Mouse (Mus musculus) hindbrain, embryonic 13.5 days (tissue): ENCODE results near the gene Clta. TPM values are rescaled to one million over a fixed set of nuclear protein-coding genes. Genes with fewer than 3 reads are reported as not detected.
A peak's percentile ranks its signal among the peaks of the same experiment; 100 is the strongest.

Experiments used
- ATAC-seq: fragments of 200-750 bp; cut with Nextera tagmentation; 2 replicates; pipeline ENCODE4 v1.8.0; 2017; ENCODE audit warnings: moderate TSS enrichment; ENCODE audit not compliant: low FRiP score
- H3K27ac ChIP-seq: fragments of 300-500 bp; sonication (generic); 2 replicates; pipeline ENCODE4 v1.5.1; 2015; ENCODE audit warnings: inconsistent platforms, mild to moderate bottlenecking, moderate library complexity
- H3K27me3 ChIP-seq: fragments of 300-500 bp; sonication (generic); 2 replicates; pipeline ENCODE4 v1.6.1; 2015; ENCODE audit warnings: mild to moderate bottlenecking, inconsistent platforms
- H3K36me3 ChIP-seq: fragments of 300-500 bp; sonication (generic); 2 replicates; pipeline ENCODE4 v1.6.1; 2015; ENCODE audit warnings: mild to moderate bottlenecking, inconsistent platforms
- H3K4me1 ChIP-seq: fragments of 300-500 bp; sonication (generic); replicated peaks from 2 replicates; pipeline ENCODE4 v1.6.1; 2015; ENCODE audit warnings: inconsistent platforms
- H3K4me2 ChIP-seq: fragments of 300-500 bp; sonication (generic); 2 replicates; pipeline ENCODE4 v1.6.1; 2015; ENCODE audit warnings: inconsistent platforms, mild to moderate bottlenecking, moderate library complexity
- H3K4me3 ChIP-seq: fragments of 300-500 bp; sonication (generic); 2 replicates; pipeline ENCODE4 v1.5.1; 2015; ENCODE audit warnings: mild to moderate bottlenecking, inconsistent platforms
- H3K9ac ChIP-seq: fragments of 300-500 bp; sonication (generic); 2 replicates; pipeline ENCODE4 v1.6.1; 2015; ENCODE audit warnings: mild to moderate bottlenecking, inconsistent platforms
- H3K9me3 ChIP-seq: fragments of 300-500 bp; sonication (generic); 2 replicates; pipeline ENCODE4 v1.6.1; 2016; ENCODE audit warnings: inconsistent platforms
- WGBS: fragments of 180-500 bp; shearing (Covaris S2); methylation state at CpG from one replicate; pipeline ENCODE4 v1.1.7; 2015; 5-methylcytosine and 5-hydroxymethylcytosine counted together
- polyA plus RNA-seq: library from polyadenylated mRNA; unstranded; fragments of >200 nt; fragmentation: Nextera tagmentation; extraction: Ambion mirVana; gene quantifications from 2 replicates; pipeline ENCODE4 v1.2.1, GENCODE M21; 2015

Gene Clta
- polyA plus RNA-seq, 1 experiment from 2014 or later = 330 TPM

DNA sequence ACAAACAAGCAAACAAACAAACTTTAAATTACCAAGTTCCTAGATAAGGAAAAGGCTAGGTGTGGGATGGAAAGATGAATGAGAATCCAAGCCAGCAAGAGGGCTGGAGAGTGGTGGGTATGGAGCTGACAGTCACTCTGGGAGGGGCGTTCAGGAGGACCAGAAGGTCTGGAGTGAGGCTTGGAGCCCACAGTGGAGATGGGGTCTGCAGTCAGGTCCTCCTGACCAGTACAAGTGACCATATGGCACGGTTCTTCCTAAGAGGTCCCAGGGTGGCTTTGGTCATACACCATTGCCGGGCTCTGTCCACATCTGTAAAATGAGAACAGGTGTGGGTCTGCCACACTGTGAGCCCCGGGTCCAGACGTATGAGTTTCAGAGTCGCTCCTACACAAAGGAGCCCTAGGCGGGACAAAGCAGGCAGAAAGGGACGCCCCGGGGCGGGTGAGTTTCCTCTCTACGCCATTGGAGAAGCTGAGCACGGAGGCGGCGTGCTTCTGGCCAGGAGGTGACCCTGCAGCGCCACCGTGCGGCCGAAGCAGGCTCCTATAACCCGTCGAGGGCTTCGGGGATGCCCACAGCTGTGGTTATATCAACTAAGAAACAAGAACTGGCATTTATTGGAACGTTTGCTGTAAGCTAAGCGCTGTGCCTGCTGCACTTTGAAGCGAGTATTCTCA lies 22.1 kb upstream of the Clta start:
- Histone ChIP-seq H3K4me1 (peaks cover 19% of the 10 kb centered on the region), H3K4me3 (peak overlapping the region; percentile 31), H3K27me3 (no peaks in the 10 kb centered on the region), H3K36me3 (0 out of 2 replicates have a peak, but pooled peaks cover 4% of the 10 kb centered on the region), H3K27ac (no peak overlapping the region; the same call in 1 of the 2 replicates), H3K9me3 (no peaks in the 10 kb centered on the region), H3K9ac (peak overlapping the region; percentile 62), H3K4me2 (peak overlapping the region; percentile 55)
- peak; percentile 95 for ATAC-seq
- 2% methylated on average over 24 of the region's 24 CpGs for WGBS

DNA sequence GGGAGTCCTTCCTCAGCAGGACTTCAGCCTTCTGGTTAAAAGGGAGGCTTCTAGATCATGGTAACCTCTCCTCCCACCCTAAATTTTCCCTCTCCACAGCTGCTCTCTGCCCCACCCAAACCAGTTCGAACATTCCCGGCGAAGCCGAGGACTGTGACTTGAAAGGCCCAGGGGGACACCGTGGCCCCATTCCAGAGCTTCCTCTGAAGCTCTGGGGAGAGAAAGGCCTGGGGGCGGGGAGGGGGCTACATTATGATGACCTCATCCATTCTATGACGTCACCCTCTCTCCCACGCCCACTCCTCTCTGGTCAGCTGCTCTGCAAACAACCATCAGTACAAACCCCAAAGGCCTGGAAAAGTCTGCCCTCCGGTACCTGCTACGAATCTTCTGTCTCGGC lies 21.1 kb upstream of the Clta start, which contains the start of gene Ccin:
Gene Ccin (plus strand): TSS at position 303 of the 400 bp plus-strand sequence.
- no peak for ATAC-seq
- H3K4me1 ChIP-seq = peaks cover 16% of the 10 kb centered on the region
- WGBS = 82% methylated on average over 11 of the region's 11 CpGs
- peak within 1 kb of the TSS; percentile 62 for H3K9ac ChIP-seq
- H3K36me3 ChIP-seq = no peaks in the 10 kb centered on the region
- peak within 1 kb of the TSS; percentile 55 for H3K4me2 ChIP-seq
- no peaks in the 10 kb centered on the region for H3K27me3 ChIP-seq
- H3K9me3 ChIP-seq = no peaks in the 10 kb centered on the region
- peak within 1 kb of the TSS; percentile 31 for H3K4me3 ChIP-seq
- no peak within 1 kb of the TSS; the same call in 1 of the 2 replicates for H3K27ac ChIP-seq

GRCm38 (mm10) chr4:43983756-43984155 lies 20.5 kb upstream of the Clta start:
- Histone ChIP-seq H3K27ac (no peak overlapping the region), H3K9ac (no peak overlapping the region), H3K4me2 (no peak overlapping the region), H3K4me3 (no peak overlapping the region), H3K36me3 (no peaks in the 10 kb centered on the region), H3K4me1 (peaks cover 11% of the 10 kb centered on the region), H3K9me3 (no peaks in the 10 kb centered on the region), H3K27me3 (no peaks in the 10 kb centered on the region)
- WGBS = 90% methylated on average over 22 of the region's 22 CpGs
- no peak for ATAC-seq

GRCm38 (mm10) chr4:43984326-43984725 lies 19.9 kb upstream of the Clta start:
- H3K4me3 ChIP-seq = no peak overlapping the region
- WGBS = 92% methylated on average over 19 of the region's 19 CpGs
- no peaks in the 10 kb centered on the region for H3K36me3 ChIP-seq
- no peaks in the 10 kb centered on the region for H3K27me3 ChIP-seq
- H3K9me3 ChIP-seq = no peaks in the 10 kb centered on the region
- no peak overlapping the region for H3K9ac ChIP-seq
- H3K4me1 ChIP-seq = peaks cover 5% of the 10 kb centered on the region
- H3K27ac ChIP-seq = no peak overlapping the region
- no peak for ATAC-seq
- no peak overlapping the region for H3K4me2 ChIP-seq

DNA sequence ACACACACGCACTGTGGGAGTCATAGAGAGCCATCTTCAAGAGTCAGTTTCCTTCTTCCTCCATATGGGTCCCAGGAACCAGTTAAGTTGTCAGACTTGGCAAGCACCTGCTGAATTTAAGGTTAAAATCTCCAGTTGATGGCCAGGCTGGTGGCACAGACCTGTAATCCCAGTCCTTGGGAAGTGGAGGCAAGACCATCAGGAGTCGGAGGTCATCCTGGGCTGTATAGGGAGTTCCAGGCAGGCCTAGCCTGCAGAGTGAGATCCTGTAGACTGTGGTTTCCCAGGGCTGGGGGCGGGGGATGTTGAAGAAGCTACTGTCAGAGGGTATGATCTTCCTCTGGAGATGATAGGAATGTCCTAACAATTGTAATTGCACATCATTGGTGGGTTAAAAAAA lies 15.3 kb upstream of the Clta start:
- ATAC-seq = no peak
- Histone ChIP-seq H3K4me1 (no peaks in the 10 kb centered on the region), H3K27me3 (no peaks in the 10 kb centered on the region), H3K4me3 (no peak overlapping the region), H3K4me2 (no peak overlapping the region), H3K27ac (no peak overlapping the region), H3K36me3 (no peaks in the 10 kb centered on the region), H3K9me3 (no peaks in the 10 kb centered on the region), H3K9ac (no peak overlapping the region)
- WGBS = 84% methylated on average over 3 of the region's 3 CpGs

DNA sequence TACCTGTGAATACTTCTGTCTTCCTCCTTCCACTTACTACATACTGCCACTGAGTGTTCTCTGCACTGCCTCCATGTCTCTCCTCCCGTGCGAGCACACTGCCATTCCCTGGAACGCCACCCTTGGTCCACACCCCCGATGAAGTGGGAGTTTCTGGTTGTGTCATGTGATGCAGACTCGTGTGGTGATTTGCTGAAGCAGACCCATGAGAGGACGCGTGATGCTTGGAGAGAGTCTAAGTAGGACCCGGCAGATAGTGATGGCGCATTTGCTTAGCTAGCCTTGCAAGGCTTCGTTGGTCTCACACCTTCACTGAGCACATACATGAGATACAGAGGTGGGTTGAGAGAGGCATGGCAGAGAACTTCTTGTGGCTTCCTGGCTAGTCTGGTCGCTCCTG lies 11.2 kb upstream of the Clta start:
- H3K4me3 ChIP-seq = no peak overlapping the region
- no peaks in the 10 kb centered on the region for H3K9me3 ChIP-seq
- WGBS = 90% methylated on average over 11 of the region's 11 CpGs
- H3K4me2 ChIP-seq = no peak overlapping the region
- no peaks in the 10 kb centered on the region for H3K36me3 ChIP-seq
- no peak overlapping the region for H3K9ac ChIP-seq
- ATAC-seq = no peak
- H3K27me3 ChIP-seq = no peaks in the 10 kb centered on the region
- H3K27ac ChIP-seq = no peak overlapping the region
- H3K4me1 ChIP-seq = no peaks in the 10 kb centered on the region

GRCm38 (mm10) chr4:43994342-43994741 lies 9.9 kb upstream of the Clta start:
- no peak overlapping the region for H3K4me3 ChIP-seq
- no peaks in the 10 kb centered on the region for H3K36me3 ChIP-seq
- no peaks in the 10 kb centered on the region for H3K27me3 ChIP-seq
- WGBS = 73% methylated on average over 2 of the region's 2 CpGs
- no peak overlapping the region for H3K9ac ChIP-seq
- ATAC-seq = no peak
- no peaks in the 10 kb centered on the region for H3K9me3 ChIP-seq
- no peaks in the 10 kb centered on the region for H3K4me1 ChIP-seq
- H3K27ac ChIP-seq = no peak overlapping the region
- H3K4me2 ChIP-seq = no peak overlapping the region

- ATAC-seq = no peak
- no peaks in the 10 kb centered on the region for H3K27me3 ChIP-seq
- H3K9ac ChIP-seq = no peak overlapping the region
- WGBS = 88% methylated on average over 6 of the region's 6 CpGs
- H3K9me3 ChIP-seq = no peaks in the 10 kb centered on the region
- no peak overlapping the region for H3K4me2 ChIP-seq
- no peak overlapping the region for H3K27ac ChIP-seq
- no peak overlapping the region for H3K4me3 ChIP-seq
- no peaks in the 10 kb centered on the region for H3K4me1 ChIP-seq
- no peaks in the 10 kb centered on the region for H3K36me3 ChIP-seq
Observed at GRCm38 (mm10) chr4:44003622-44004021, 630 bp upstream of the Clta start.

- H3K36me3 ChIP-seq = no peaks in the 10 kb centered on the region
- H3K4me3 ChIP-seq = no peak overlapping the region
- no peak overlapping the region for H3K9ac ChIP-seq
- H3K4me2 ChIP-seq = no peak overlapping the region
- H3K9me3 ChIP-seq = no peaks in the 10 kb centered on the region
- no peaks in the 10 kb centered on the region for H3K27me3 ChIP-seq
- ATAC-seq = no peak
- H3K4me1 ChIP-seq = no peaks in the 10 kb centered on the region
- 80% methylated on average over 3 of the region's 3 CpGs for WGBS
- H3K27ac ChIP-seq = no peak overlapping the region
Observed at GRCm38 (mm10) chr4:44004623-44005409, 564 bp downstream of the Clta start.

DNA sequence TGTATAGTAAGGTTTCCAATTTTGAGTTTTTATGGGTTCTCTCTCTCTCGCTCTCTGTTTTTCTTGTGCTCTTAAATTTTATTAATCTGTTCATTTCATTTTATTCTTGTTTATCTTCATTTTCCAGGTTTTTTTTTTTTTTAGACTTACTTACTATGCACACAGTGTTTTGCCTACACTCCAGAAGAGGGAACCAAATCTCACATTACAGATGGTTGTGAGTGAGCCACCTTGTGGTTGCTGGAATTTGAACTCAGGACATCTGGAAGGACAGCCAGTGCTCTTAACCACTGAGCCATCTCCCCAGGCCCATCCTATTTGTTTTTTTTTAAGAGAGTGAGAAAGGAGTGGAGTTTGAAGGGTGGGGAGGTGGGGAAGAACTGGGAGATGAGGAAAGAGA lies 5.9 kb downstream of the Clta start:
- ATAC-seq = no peak
- no peak overlapping the region for H3K4me3 ChIP-seq
- no peaks in the 10 kb centered on the region for H3K27me3 ChIP-seq
- no peak overlapping the region for H3K4me2 ChIP-seq
- 97% methylated on average over 1 of the region's 1 CpGs for WGBS
- no peak overlapping the region for H3K9ac ChIP-seq
- no peaks in the 10 kb centered on the region for H3K36me3 ChIP-seq
- no peaks in the 10 kb centered on the region for H3K9me3 ChIP-seq
- peaks cover 25% of the 10 kb centered on the region for H3K4me1 ChIP-seq
- no peak overlapping the region for H3K27ac ChIP-seq

- Histone ChIP-seq H3K4me3 (no peak overlapping the region), H3K27ac (no peak overlapping the region), H3K9ac (no peak overlapping the region), H3K4me2 (no peak overlapping the region), H3K27me3 (no peaks in the 10 kb centered on the region), H3K36me3 (no peaks in the 10 kb centered on the region), H3K9me3 (no peaks in the 10 kb centered on the region), H3K4me1 (peaks cover 31% of the 10 kb centered on the region)
- no peak for ATAC-seq
- 48% methylated on average over 2 of the region's 2 CpGs for WGBS
Observed at GRCm38 (mm10) chr4:44010893-44011292, 6.6 kb downstream of the Clta start.

DNA sequence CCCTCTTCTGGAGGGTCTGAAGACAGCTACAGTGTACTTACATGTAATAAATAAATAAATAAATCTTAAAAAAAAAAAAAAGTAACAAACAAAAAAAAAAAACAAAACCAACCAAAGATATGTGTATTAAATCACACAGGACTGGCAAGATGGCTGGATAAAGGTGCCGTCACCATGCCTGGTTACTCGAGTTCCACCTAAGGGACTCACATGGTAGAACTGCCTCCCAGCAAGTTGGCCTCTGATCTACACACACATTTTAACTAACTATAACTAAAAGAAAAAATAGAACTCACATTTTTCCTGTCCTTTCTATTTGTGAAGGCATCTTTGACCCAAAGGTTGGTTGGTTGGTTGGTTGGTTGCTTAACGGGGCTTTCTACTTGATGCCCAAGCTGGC lies 7.5 kb downstream of the Clta start:
- Histone ChIP-seq H3K4me1 (peaks cover 39% of the 10 kb centered on the region), H3K9ac (peak overlapping the region; percentile 76), H3K36me3 (0 out of 2 replicates have a peak, but pooled peaks cover 7% of the 10 kb centered on the region), H3K9me3 (no peaks in the 10 kb centered on the region), H3K27ac (peak overlapping the region; percentile 81; the same call in 1 of the 2 replicates), H3K27me3 (no peaks in the 10 kb centered on the region), H3K4me3 (peak overlapping the region; percentile 100), H3K4me2 (peak overlapping the region; percentile 93)
- no peak for ATAC-seq
- WGBS = 77% methylated on average over 3 of the region's 3 CpGs
